Mouse (Mus musculus) liver, embryonic 14.5 days (tissue): ENCODE data around the gene Cdca4.

ENCODE experiments used
- CTCF ChIP-seq: IDR thresholded peaks from 2 replicates; pipeline ENCODE4 v1.5.1; 2016; ENCODE audit warnings: antibody characterized with exemption, low read depth, control low read depth
- EP300 ChIP-seq: IDR thresholded peaks from 2 replicates; pipeline ENCODE4 v1.6.1; 2016; ENCODE audit warnings: antibody characterized with exemption, low read depth

GRCm38 (mm10) chr12:112822676-112823075, 6.5 kb downstream of the Cdca4 start:
- TF ChIP-seq CTCF = no peak
- no peak for TF ChIP-seq EP300
